Comparison of ENCODE assay signal across 11 mouse cellular contexts in the genomic region with DNA sequence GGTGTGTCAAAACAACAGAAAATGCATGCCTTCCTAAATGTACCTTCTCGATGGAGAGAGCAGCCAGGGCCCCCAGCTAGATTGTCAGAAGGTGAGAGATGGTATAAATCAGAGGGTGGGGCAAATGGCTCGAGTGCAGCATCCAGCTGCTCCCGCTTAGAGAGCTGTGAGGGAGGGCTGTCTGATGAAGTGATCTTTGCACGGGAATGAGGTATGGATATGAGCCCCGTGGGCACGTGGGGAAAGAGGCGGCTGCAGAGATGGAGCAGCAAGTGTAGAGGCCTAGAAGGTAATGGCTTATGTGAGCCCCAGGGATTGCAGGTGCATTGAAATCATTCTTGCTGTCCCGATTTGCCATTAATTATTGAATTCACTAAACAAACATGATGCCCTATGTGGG.
"Had no signal": no experiment of that assay in that cellular context is flagged by ENCODE, and none has a peak within 500 bp of the region (broad histone marks: within the 10 kb centered on the region; RNA-seq: fewer than 3 reads in every experiment).

No protein-coding gene starts in this region.

- H3K9me3 ChIP-seq: forebrain, embryonic 15.5 days; heart, embryonic 13.5 days; heart, embryonic 15.5 days; hindbrain, embryonic 12.5 days; kidney, embryonic 15.5 days; limb, embryonic 13.5 days; limb, embryonic 15.5 days had no signal

- H3K4me2 ChIP-seq: forebrain, embryonic 15.5 days; heart, embryonic 11.5 days; heart, embryonic 13.5 days; heart, embryonic 15.5 days; hindbrain, embryonic 12.5 days; kidney, embryonic 15.5 days; limb, embryonic 13.5 days; limb, embryonic 15.5 days had no signal

- ATAC-seq: forebrain, embryonic 15.5 days; hindbrain, postnatal 0 days had no signal

- H3K4me1 ChIP-seq: forebrain, embryonic 15.5 days; hindbrain, embryonic 12.5 days had no signal

- H3K9ac ChIP-seq: forebrain, embryonic 15.5 days; heart, embryonic 13.5 days; heart, embryonic 15.5 days; hindbrain, embryonic 12.5 days; kidney, embryonic 15.5 days; limb, embryonic 13.5 days; limb, embryonic 15.5 days had no signal

- H3K27me3 ChIP-seq: forebrain, embryonic 15.5 days; heart, embryonic 13.5 days; heart, embryonic 15.5 days; limb, embryonic 15.5 days had no signal

- H3K27ac ChIP-seq: forebrain, embryonic 15.5 days; gastrocnemius, adult 2 months; heart, embryonic 13.5 days; heart, embryonic 15.5 days; hindbrain, embryonic 12.5 days; hindbrain, postnatal 0 days; kidney, embryonic 15.5 days; kidney, postnatal 0 days; limb, embryonic 13.5 days; limb, embryonic 15.5 days had no signal

- H3K36me3 ChIP-seq: forebrain, embryonic 15.5 days; hindbrain, embryonic 12.5 days; kidney, embryonic 15.5 days; limb, embryonic 13.5 days; limb, embryonic 15.5 days had no signal

- H3K4me3 ChIP-seq: forebrain, embryonic 15.5 days; gastrocnemius, adult 2 months; heart, embryonic 13.5 days; heart, embryonic 15.5 days; hindbrain, embryonic 12.5 days; kidney, embryonic 15.5 days; limb, embryonic 13.5 days; limb, embryonic 15.5 days had no signal
